Mouse (Mus musculus) c-Kit-positive CD71-positive TER-119-positive erythroid progenitor cells, embryonic 14.5 days (primary cell): ENCODE results near the gene Rp2.
"Not testable (repeated sequence)": the region's sequence is repeated elsewhere in the genome, so short reads cannot be mapped to it uniquely, and the experiment has no call there.

Source experiments
- DNase-seq: peaks from one replicate; pipeline ENCODE4 v3.0.0-alpha.2; 2013; ENCODE audit warnings: low spot score

Gene Rp2

DNA sequence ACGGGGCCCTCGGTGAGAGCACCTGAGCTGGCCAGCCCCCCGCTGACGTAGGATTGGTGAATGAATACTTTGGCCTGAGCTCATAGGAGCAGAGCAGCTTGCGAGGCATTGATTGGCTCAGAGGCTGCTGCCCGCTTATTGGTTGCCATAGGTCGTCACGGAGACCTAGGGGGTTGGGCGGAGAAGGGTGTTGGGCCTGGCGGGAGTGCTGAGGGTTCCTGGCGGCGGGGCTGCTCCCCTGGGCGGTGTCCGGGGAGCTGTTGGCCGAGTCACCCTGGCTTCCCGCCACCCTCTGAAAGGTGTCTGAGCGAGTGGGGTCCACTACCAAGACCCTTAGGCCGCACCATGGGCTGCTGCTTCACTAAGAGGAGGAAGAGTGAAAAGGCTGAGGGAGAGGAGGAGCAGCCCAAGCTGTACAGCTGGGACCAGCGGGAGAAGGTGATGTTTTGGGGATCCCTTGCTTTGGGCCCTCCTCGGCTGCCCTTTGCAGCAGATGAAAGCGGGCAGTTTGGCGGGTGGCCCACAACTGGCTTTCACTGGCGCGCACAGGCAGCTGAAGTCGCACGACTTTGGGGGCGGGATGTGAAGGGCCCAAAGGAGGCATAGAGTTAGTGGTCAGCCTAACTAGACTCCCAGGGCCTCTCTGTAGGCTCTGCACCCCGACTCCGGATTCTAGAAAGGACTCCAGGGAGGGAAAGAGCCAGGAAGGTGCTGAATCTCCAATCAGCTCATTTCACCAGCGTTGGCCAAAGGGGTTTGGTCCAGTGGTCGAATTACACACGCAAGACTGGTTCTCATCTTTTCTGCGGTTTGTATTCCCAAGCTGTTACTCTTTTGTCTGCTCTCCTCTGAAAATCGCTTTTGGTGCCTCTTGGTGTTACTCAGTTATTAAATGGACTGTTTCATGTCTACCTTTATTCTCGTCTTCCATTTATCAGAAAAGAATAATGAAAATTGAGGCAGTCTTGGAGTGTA, at the start of gene Rp2:
Rp2 (plus strand) TSS at position 91 of the 975 bp plus-strand sequence.
- peak; percentile 79 for DNase-seq

DNA sequence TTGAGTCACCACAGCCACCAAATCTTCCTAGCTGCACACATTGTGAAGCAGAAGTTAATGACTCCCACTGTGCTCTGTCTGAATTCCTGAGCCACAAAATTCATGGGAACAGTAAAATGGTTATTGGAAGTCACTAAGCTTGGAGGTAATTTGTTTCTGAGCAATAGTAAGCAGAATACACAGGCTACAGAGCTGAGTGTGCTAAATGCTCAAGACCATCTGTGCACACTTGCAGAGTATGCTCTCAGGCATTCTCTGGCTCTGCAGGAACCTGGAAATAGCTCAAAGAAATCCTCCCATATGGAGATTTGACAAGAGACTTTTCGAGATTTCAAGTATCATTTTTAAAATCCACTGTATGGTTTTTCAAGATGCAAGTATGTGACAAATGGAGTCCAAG, 31.5 kb upstream of the Rp2 start:
- DNase-seq, result no peak

DNA sequence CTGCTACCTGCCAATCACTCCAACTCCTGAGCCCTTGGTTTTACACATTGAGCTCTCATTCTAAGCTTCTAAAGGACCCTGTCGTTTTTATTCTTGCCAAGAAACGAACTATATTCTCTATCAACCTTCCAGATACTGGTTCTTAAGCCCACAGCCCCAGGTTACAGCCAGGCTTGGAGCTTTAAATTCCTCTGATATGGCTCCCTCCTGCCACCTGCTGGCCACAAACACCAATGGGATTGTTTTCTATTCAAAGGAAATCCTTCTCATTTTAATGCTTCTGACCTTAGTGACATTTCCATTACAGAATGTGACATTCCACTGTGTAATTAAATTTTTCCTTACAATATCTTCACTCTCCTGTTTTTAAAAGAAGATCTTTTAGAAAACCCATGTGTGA, 28.6 kb upstream of the Rp2 start:
- peak; percentile 7 for DNase-seq

- no peak for DNase-seq
These were observed 19.3 kb upstream of the Rp2 start for GRCm38 (mm10) chrX:20344980-20345379.

DNA sequence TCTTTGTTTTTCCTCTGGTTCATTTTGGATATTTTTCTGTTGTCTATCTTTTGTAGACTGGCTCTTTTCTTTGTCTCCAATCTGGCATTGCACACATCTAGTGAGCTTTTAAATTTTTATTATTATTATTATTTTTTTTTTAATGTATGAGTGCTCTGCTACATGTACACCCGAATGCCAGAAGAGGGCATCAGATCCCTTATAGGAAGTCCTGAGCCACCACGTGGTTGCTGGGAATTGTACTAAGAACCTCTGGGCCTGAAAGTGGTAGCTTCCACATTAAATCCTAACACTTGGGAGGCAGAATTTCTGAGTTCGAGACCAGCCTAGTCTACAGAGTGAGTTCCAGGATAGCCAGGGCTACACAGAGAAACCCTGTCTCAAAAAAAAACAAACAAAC, 17.9 kb upstream of the Rp2 start:
- DNase-seq, result no peak

GRCm38 (mm10) chrX:20350241-20350640, 14.0 kb upstream of the Rp2 start:
- DNase-seq, result not testable (repeated sequence)

DNA sequence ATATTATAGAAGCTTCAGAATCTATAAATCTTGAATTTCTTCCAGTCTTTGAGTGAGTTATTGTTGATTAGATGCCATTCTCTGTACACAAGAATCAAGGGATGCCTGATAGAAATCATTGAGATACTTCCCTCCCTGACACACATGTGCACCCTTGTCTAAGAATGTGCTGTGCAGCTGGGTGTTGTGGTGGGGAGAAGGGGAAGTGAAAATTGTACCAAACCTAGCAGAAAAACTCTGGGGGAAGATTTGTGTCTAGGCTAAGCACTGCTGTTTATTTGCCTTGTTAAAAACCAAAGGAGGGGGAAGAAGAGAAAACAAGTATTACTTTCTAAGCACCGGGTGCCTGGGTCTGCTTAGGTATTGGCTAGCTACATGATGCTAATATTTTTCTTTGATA, 9.0 kb upstream of the Rp2 start:
- DNase-seq, result no peak

DNA sequence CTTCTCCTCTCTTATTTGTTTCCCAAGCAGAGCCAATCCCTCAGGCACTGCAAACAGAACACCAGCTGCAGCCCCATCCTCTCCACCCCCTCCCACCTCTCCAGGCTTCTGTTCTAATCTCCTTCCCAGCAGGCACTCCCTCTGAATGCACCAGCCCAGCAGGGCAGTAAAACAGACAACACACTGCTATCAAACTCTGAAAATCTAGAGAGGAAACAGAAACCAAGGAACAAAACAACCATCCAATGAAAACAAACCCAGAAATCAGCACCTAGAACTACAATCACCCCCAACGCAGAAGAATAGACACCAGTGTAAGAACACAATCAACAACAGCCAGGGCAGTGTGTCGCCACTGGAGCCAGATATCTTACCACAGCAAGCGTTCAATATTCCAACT, 8.0 kb upstream of the Rp2 start:
- DNase-seq, result no peak

- DNase-seq, result no peak
These were observed 1.8 kb downstream of the Rp2 start for GRCm38 (mm10) chrX:20366036-20366435.

GRCm38 (mm10) chrX:20379347-20380014, 15.2 kb downstream of the Rp2 start:
- no peak for DNase-seq

DNA sequence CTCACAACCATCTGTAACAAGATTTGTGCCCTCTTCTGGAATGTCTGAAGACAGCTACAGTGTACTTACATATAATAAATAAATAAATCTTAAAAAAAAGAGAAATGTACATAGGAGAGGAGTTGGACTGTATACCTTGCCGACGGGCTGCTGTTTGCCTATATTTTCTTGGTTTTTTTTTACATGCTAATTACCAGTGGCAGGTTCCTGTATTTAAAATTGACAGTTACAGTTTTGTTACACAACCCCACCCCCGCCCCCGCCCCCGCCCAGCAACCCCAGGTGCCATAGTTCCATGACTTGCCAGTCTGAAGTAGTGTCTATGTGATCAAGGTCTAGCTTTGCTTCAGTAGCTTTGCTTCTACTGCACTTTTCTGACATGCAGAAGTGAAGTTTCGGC, 18.0 kb downstream of the Rp2 start:
- DNase-seq, result no peak

GRCm38 (mm10) chrX:20387006-20387405, 22.7 kb downstream of the Rp2 start:
- DNase-seq, result no peak

DNA sequence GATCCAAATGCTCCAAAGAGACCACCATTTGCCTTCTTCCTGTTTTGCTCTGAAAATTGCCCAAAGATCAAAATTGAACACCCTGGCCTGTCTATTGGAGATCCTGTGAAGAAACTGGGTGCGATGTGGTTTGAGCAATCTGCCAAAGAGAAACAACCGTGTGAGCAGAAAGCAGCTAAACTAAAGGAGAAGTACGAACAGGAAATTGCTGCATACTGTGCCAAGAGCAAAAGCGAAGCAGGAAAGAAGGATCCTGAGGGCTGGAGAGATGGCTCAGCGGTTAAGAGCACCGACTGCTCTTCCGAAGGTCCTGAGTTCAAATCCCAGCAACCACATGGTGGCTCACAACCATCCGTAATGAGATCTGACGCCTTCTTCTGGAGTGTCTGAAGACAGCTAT, 27.7 kb downstream of the Rp2 start:
- DNase-seq, result not testable (repeated sequence)

DNA sequence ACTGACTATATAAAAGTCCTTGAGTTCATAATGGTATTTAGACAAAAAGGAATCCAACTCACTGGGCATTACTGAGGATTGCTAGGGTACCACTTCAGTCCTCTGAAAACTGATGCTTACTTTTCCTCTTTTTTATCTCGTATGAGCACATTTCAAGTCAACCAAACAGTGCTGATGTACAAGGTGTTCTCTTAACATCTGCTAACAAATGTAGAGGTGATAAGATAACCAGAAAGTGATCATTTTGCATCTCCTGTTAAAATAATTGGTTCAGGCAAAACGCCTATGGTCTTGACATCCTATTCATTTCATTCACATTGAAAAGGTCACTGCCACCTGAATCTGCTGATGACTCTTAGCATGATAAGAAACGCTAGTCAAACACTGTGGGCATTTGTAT, 28.7 kb downstream of the Rp2 start:
- DNase-seq, result no peak

DNA sequence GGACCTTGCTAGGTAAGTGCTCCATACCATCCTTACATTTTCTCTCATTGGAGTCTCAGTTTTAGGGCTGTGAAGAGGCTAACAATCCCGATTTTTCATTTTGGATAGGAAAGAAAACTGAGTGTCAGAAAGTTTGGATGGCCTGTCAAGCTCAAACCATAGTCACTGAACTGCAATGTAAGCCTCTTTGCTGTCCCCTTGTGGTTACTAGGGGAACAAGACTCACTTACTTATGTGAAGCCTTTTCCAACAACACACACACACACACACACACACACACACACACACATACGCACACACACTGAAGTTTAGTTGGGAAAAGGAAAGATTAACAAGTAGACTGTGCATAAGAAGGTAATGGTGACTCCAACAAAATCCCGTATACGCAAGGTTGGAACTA, 39.8 kb downstream of the Rp2 start:
- peak; percentile 21 for DNase-seq

DNA sequence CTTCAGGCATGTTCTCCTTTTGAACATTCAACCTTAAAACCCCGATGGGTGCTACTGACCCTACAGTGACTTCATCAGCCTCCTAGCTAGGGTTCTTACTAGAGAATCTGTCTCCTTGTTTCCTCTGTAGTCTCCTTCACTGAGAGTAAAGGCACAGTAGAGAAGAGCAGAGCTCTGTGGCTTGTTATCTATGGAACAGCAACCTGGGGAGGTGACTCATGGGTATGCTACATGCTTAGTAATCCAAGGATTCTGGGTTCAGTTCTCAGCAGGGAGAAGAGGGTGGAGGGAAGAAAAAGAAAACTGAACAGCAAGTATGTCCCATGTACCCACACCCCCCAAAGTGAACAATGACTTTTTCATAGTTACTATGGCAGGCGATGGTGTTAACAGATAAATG, 42.6 kb downstream of the Rp2 start:
- DNase-seq, result no peak

DNA sequence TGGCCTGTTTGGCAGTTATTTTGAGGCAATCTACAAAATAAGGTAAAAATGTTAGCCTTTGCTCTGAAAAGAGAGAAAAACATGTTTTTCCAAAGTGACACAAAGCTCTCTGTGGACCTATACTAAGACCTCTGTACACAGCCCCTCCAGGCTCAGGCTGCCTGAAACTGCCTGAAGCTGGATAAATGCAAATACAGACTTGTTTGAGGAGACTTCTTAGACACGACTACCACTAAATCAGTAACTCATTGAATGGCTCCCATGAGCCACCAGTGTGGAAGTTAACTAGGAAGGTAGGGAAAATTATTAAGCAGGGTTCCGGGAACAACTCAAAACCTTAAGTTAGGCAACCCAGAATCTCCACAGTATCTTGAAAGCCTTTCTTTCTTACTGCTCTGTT, 43.4 kb downstream of the Rp2 start:
- DNase-seq, result no peak

GRCm38 (mm10) chrX:20411382-20411781, 47.1 kb downstream of the Rp2 start:
- no peak for DNase-seq

GRCm38 (mm10) chrX:20412221-20412620, 47.9 kb downstream of the Rp2 start:
- DNase-seq, result peak; percentile 29

- DNase-seq, result no peak
These were observed 50.8 kb downstream of the Rp2 start for GRCm38 (mm10) chrX:20414885-20415622.

- DNase-seq, result no peak
These were observed 54.2 kb downstream of the Rp2 start for GRCm38 (mm10) chrX:20418461-20418860.

DNA sequence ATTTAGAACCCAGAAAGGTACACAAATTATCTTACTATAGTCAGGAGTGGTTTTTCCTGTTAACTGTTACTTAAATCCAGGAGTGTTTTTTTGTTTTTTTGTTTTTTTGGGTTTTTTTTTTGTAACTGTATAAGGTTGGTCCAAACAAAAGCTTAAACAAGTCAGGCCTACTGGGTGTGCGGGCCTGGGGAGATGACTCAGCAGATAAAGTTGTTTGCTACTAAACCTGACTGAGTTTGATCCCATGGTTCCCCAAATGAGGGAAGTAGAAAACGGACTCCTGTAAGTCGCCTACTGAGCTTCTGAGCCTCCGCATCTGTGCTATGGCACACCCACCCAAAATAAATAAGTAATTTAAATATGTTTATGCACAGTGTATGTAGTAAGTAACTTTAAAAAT, 55.3 kb downstream of the Rp2 start:
- no peak for DNase-seq
